Mouse (Mus musculus) spleen, adult 2 months (tissue): ENCODE results near the gene Mylk.

Experiments used
- CTCF ChIP-seq: fragments of 200-500 bp; IDR thresholded peaks from 2 replicates; pipeline ENCODE4 v1.5.1; 2011; ENCODE audit warnings: mild to moderate bottlenecking, inconsistent platforms; ENCODE audit not compliant: insufficient read depth, insufficient read length, insufficient replicate concordance; ENCODE audit errors: extremely low read depth
- POLR2A ChIP-seq: fragments of 200-500 bp; IDR thresholded peaks from 2 replicates; pipeline ENCODE4 v1.6.1; 2011; ENCODE audit warnings: low read depth, low read length, inconsistent platforms

DNA sequence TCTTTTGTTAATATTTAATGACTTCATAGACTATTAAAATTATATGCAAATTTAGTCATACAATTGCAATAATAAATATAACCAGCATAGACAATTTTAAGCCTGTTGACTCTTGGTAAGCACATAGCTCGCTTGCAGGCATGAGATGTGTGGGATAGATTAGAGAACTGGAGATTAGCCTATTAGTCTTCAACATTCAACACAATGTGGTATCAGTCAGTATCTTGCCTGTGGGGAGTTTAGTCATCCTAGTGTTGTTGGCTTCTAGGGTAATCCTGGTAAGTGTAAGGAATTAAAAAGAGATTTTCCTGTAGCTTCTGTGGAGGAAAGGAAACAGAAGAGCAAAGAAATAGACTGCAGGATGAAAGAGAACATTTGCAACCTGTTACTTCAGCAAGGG lies 20.7 kb downstream of the Mylk start:
- TF ChIP-seq POLR2A (no peak), CTCF (no peak)
